Mouse (Mus musculus) forebrain, embryonic 13.5 days (tissue): ENCODE measurements around the gene Gm3043. TPM values are rescaled to one million over a fixed set of nuclear protein-coding genes. Genes with fewer than 3 reads are reported as not detected.
"Not testable (repeated sequence)": the region's sequence is repeated elsewhere in the genome, so short reads cannot be mapped to it uniquely, and the experiment has no call there.

Experiments
- ATAC-seq: fragments of 200-750 bp; cut with Nextera tagmentation; 2 replicates; pipeline ENCODE4 v1.8.0; 2017
- H3K27ac ChIP-seq: fragments of 300-500 bp; sonication (generic); 2 replicates; pipeline ENCODE4 v1.5.1; 2015; ENCODE audit warnings: inconsistent platforms, mild to moderate bottlenecking, moderate library complexity
- H3K27me3 ChIP-seq: fragments of 300-500 bp; sonication (generic); 2 replicates; pipeline ENCODE4 v1.6.1; 2015; ENCODE audit warnings: mild to moderate bottlenecking, inconsistent platforms
- H3K36me3 ChIP-seq: fragments of 300-500 bp; sonication (generic); 2 replicates; pipeline ENCODE4 v1.6.1; 2015; ENCODE audit warnings: mild to moderate bottlenecking, inconsistent platforms; ENCODE audit not compliant: poor library complexity, severe bottlenecking
- H3K4me1 ChIP-seq: fragments of 300-500 bp; sonication (generic); 2 replicates; pipeline ENCODE4 v1.6.1; 2015; ENCODE audit warnings: inconsistent platforms
- H3K4me2 ChIP-seq: fragments of 300-500 bp; sonication (generic); 2 replicates; pipeline ENCODE4 v1.6.1; 2015; ENCODE audit warnings: inconsistent platforms, mild to moderate bottlenecking, moderate library complexity
- H3K4me3 ChIP-seq: fragments of 300-500 bp; sonication (generic); 2 replicates; pipeline ENCODE4 v1.5.1; 2015; ENCODE audit warnings: mild to moderate bottlenecking, inconsistent platforms
- H3K9ac ChIP-seq: fragments of 300-500 bp; sonication (generic); 2 replicates; pipeline ENCODE4 v1.6.1; 2015; ENCODE audit warnings: mild to moderate bottlenecking, inconsistent platforms
- H3K9me3 ChIP-seq: fragments of 300-500 bp; sonication (generic); replicated peaks from 2 replicates; pipeline ENCODE4 v1.6.1; 2016; ENCODE audit warnings: inconsistent platforms
- WGBS: fragments of 180-500 bp; shearing (Covaris S2); methylation state at CpG from one replicate; pipeline ENCODE4 v1.1.7; 2015; 5-methylcytosine and 5-hydroxymethylcytosine counted together
- polyA plus RNA-seq: library from polyadenylated mRNA; unstranded; fragments of >200 nt; fragmentation: Nextera tagmentation; extraction: Ambion mirVana; gene quantifications from 2 replicates; pipeline ENCODE4 v1.2.1, GENCODE M21; 2015

The Gm3043 gene
- not detected in 2 replicates for polyA plus RNA-seq

DNA sequence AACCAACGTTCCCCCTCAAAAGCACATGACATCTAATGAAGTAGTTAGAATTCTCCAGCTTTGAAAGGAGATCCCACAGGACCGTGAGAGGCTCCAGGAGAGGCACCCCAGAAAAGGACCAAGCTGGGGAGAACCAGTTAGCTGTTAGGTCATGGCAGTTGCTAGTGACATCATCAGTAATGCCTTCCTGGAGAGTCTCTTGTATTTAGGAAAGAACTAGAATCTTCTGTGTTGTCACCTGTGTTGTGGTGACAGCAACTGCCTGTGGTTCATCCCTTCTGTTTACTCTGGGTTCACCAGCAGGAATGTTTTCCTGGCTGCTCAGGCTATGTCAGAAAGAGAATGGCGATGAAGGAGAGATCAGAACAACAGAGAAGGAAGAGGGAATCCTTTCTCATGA is at the start of gene Gm3043:
Gene Gm3043 (plus strand): TSS at position 301 of the 400 bp plus-strand sequence.
- ATAC-seq, H3K36me3 ChIP-seq, H3K4me2 ChIP-seq: not testable (repeated sequence)

DNA sequence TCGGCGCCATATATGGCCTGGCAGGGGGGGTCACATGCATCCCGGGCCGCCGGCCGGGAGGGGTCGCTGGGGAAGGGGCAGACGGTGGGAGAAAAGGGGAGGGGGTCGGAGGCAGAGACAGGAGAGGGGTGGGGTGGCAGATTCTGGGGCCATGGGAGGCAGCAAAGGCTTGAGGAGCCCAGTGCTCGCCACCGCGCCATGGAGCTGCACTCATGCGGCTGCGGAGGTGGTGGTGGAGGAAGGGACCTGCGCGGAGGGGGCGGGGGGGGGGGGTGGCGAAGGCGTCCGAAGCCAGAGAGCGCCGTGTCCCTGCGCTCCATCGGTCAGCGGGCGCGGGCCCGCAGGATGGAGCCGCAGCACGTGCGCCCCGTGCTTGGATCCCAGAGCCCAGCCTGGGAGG is 36.9 kb upstream of the Gm3043 start, which contains the start of gene Gm3020:
Gene Gm3020 (plus strand): TSS at position 301 of the 400 bp plus-strand sequence.
- H3K4me1 ChIP-seq, H3K4me2 ChIP-seq, ATAC-seq, H3K9me3 ChIP-seq, H3K4me3 ChIP-seq, H3K27me3 ChIP-seq, H3K36me3 ChIP-seq, H3K27ac ChIP-seq, H3K9ac ChIP-seq: not testable (repeated sequence)
- WGBS: no CpG with 5 or more reads among the region's 32 CpGs

More for the DNA sequence above, at the start of gene Gm3043:
- WGBS: no CpG with 5 or more reads among the region's 3 CpGs
- not testable (repeated sequence) for H3K4me3 ChIP-seq, H3K27ac ChIP-seq, H3K4me1 ChIP-seq, H3K27me3 ChIP-seq, H3K9me3 ChIP-seq, H3K9ac ChIP-seq

Other genes starting within 250 kb of the Gm3043 start
- not detected in 2 replicates for gene Gm10408, start 239.4 kb upstream of the Gm3043 start, polyA plus RNA-seq
- not detected in 2 replicates for gene Gm3012, start 54.3 kb upstream of the Gm3043 start, polyA plus RNA-seq
- 6.2 and 8.9 TPM in 2 replicates for gene Gm3020, start 36.8 kb upstream of the Gm3043 start, polyA plus RNA-seq
- 1.6 and 1.9 TPM in 2 replicates for gene Gm3002, start 121.3 kb downstream of the Gm3043 start, polyA plus RNA-seq
- gene Gm3033, start 157.5 kb downstream of the Gm3043 start, polyA plus RNA-seq: 0.18 TPM in 1 of 2 replicates, not detected in the other
- not detected in 2 replicates for gene Gm2916, start 195.4 kb downstream of the Gm3043 start, polyA plus RNA-seq
- not detected in 2 replicates for gene Gm3029, start 243.0 kb downstream of the Gm3043 start, polyA plus RNA-seq